Mouse (Mus musculus) embryo, embryonic 11 days (tissue): ENCODE measurements around the gene Olfr721-ps1.
A peak's percentile ranks its signal among the peaks of the same experiment; 100 is the strongest.

Experiments
- DNase-seq: peaks from one replicate; pipeline ENCODE4 v3.0.0-alpha.2; 2015

Gene Olfr721-ps1

DNA sequence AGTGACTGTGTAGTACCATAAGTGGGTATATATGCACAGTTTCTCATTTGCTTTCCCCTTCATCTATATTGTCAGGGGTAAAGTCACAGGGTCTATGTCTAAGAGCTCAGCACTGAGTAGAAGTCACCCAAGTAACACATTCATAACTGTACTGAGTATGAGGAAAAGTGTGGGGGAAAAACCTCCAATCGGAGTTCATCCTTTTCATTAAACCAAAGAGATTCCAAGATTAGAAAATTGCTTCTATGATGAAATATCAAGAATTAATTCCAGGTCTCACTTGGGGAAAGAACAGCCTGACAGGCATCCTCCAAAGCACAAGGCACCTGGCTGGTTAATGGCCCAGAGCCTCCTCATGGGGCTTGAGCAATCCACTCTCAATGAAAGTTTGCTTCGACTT lies at the start of gene Olfr721-ps1:
Gene Olfr721-ps1, plus strand, starts transcription at position 301 of the 400 bp plus-strand sequence.
- no peak for DNase-seq

DNA sequence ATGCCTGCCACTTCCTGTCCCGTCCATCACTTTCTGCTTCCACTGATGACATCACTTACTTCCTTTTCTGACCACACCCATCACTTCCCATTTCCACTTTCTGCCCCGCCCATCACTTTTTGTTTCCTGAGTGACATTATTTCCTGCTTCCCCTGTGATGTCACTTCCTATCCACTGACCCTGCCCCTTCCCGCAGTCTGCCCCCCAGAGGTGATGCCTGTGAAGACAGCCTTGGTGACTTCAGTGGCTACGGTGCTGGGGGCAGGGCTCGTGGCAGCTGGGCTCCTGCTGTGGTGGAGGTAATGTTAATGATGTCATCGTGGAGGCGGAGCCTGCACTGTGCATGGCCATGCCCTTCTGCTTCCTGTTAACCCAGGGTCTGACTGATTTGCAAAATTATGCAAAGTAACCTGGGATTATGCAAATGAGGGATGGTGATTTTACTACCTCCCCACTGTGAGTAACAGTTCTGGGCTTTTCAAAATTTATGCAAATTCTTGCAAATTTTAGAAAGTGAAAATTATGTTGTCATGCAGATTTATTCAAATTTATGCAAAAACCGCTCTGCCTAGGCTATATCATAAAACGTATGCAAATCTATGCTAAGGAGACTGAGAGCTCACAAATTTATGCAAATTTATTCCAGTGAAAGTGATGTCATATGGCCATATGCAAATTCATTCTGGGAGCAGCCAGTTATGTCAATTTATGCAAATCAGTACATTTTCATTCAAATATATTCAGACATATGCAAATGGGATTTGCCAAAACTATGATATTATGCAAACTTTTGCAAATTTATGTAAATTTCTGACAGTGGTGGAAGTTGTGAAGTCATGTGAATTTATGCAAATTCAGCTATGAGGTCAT lies 49.1 kb upstream of the Olfr721-ps1 start:
- DNase-seq, result peak; percentile 2

DNA sequence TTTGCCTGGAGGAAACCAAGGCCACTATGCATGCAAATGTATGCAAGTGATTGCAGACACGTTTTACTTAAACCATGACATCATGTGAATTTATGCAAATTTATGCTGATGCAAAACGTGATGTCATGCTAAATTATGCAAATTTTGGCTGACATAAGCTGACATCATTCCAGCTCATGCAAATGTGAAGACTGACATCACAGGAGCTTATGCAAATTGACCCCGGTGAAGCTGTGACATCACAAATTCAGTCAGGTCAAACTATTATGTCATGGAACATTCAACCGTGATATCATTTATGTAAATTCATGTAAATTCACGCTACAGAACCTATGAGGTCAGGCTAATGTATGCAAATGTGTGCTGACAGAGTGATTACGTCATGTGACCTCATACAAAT lies 48.5 kb upstream of the Olfr721-ps1 start:
- DNase-seq, result peak; percentile 9

DNA sequence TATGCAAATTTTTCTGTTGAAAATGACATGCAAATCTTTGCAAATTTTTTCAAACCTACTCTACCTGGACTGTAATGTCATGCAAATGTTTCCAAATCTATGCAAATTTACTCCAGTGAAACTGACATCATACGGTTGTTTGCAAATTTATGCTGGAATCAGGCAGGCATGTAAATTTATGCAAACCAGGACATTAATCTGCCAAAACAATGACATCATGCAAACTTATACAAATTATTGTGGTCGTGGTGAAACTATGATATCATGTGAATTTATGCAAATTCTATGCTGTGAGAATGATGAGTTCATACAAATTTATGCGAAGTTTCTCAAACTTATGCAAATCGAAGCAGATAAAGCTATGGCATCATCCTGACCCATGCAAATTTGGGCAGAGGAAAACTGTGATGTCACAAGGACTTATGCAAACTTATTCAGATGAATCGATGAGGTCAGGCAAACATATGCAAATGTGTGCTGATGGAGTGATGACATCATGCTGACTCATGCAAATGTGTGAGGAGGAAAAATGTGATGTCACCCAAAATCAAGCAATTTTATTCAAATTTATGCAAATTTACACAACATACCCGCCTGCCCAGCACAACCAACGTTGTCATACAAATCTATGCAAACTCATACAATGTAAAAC lies 47.9 kb upstream of the Olfr721-ps1 start:
- peak; percentile 18 for DNase-seq

DNA sequence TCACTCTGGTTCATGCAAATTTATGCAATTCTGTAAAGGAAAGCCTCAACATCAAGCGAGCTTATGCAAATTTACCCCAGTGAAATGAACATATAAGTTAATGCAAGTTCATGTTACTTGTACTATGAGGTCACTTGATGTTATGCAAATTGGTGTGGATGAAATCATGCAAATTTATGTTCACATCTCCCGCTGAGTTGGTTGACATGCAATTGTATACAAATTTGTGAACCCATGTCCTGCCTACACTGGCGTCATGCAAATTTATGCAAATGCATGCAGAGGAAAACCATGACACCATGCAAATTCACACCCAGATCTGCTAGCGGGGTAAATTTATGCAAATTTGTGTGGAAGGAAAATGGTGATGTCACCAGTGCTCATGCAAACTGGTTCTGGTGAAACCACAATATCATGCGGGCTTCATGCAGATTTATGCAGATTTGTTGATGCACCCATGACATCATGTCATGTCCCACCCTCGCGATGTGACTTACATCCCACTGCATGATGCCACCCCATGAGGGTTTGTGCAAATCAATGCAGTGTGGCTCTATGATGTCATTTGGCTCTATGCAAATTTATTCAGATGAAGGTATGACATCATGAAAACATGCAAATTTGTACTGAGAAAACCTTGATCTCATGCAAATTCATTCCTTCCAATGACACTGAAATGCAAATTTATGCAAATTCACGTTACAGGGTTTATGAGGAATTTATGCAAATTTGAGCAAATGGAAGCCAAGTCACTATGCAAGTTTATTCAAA lies 47.2 kb upstream of the Olfr721-ps1 start:
- peak; percentile 7 for DNase-seq

DNA sequence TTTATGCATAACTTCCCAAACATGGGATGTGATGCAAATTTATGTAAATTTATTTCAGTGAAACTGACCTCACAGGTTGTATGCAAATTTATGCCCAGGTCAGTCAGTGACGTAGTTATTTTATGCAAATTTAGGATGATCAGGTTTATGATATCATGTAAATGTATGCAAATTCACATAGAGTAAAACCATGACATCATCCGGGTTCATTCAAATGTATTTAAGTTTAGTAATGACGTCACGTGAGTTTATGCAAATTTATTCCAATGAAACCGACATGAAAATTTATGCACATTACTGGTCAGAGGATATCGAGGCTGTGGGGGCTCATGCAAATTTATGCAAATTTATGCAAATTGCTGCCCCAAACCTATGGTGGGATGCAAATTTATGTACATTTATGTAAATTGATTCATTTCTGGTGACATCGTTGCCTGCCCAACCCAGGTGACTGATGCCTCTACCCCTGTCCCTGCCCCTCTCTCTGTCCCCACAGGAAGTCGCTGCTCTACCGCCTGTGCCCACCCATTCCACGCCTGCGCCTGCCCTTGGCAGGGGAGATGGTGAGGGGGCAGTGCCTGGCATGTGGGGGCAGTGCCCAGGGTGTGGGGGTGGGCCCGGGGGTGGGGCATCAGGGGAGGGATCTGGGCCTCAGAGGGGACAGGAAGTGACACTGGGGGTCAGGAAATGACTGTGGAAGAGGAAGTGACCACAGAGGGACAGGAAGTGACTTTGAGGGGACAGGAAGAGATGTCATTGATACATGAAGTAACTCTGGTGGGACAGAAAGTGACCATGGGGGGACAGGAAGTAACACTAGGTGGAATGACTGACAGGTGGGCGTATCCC lies 46.4 kb upstream of the Olfr721-ps1 start:
- DNase-seq, result peak; percentile 1

DNA sequence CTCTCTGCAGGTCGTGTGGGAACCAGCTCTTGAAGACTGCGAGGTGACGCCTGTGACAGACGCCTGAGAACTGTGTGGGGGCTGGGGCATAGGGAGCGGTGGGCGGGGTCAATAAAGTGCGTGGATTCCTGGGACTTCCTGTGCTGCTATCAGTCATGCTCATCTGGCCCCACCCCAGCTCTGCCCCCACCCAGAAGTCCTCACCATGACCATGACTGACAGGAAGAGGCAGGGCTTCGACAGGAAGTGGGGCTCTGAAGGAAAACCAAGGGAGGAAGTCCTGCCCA lies 45.8 kb upstream of the Olfr721-ps1 start:
- no peak for DNase-seq

DNA sequence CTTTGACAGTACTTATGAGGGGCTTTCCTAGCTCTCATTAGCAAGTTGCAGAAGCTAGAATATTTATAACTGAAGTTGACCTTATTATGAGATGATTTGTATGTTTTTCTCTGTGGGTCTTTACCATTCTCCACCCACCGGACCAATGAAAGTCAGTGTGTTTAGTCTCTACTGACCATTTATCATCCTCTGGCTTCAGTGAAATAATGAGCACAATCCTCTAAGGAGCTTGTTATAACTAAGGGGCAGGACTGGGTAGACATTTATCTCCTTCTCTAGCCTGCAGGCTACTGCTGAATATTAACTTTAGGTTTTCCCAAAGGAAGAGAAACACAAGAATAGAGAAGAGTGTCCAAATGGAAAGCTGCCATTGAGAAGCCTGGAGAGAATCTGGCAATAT lies 5.6 kb upstream of the Olfr721-ps1 start:
- no peak for DNase-seq

DNA sequence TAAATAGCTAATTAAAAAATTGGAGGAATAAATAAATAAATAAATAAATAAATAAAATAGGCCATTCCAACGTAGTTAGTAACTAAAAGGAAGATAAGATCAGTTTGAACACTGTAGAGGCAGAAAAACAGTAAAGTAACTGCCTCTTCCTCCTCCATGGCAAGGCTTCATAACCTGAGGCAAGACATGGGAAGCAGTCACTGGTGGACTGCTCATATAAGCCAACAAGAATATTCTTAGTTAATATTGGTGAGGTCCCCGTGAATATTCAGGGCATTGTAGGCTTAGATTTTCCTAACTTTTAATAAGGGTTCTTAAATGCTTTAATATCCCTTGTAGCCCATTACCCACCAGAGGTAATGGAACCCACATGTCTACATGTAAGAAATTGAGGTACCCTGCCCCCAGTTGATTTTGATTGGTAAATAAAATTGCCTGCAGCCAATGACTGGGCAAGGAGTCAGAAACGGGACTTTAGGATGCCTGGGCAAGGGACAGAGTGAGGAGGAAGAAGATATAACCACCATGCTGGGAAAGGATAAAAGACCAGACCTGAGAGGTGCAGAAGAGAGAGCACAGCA lies 35.1 kb downstream of the Olfr721-ps1 start:
- no peak for DNase-seq
